Mouse (Mus musculus): ENCODE measurements around the gene Yipf3. TPM values are rescaled to one million over a fixed set of nuclear protein-coding genes. Genes with fewer than 3 reads are reported as not detected.

Yipf3 gene
- polyA plus RNA-seq, 1 experiment from 2014 or later, result 58.9 TPM

GRCm38 (mm10) chr17:46275034-46275433, 27.2 kb downstream of the Yipf3 start:
- Histone ChIP-seq H3K4me1 (no peaks in the 10 kb centered on the region), H3K36me3 (replicated peaks) (peaks cover 66% of the 10 kb centered on the region), H3K27ac (no peak overlapping the region), H3K9ac (no peak overlapping the region), H3K4me2 (no peak overlapping the region), H3K27me3 (no peaks in the 10 kb centered on the region), H3K4me3 (replicated peaks) (no peak overlapping the region), H3K9me3 (no peaks in the 10 kb centered on the region)
- ATAC-seq (ENCODE audit: low FRiP score), result no peak
- WGBS, result 82% methylated on average over 6 of the region's 6 CpGs

DNA sequence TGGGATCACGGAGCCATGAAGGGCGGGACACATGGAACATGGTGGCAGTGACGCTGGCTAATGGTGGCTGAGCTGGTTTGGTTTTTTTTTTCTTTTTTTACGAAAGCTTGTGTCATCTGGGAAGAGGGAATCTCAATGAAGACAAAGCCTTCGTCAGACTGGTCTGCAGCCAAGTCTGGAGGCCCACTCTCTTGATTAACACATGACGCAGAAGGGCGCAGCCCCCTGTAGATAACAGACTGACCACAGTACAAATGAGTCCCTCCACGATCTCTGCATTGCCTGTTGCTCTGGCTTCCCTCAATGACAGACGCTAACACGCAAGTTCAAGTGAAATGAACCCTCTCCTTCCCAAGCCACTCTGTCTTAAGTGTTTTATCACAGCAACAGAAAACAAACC, 27.6 kb downstream of the Yipf3 start:
- H3K36me3 ChIP-seq (replicated peaks), result peaks cover 65% of the 10 kb centered on the region

DNA sequence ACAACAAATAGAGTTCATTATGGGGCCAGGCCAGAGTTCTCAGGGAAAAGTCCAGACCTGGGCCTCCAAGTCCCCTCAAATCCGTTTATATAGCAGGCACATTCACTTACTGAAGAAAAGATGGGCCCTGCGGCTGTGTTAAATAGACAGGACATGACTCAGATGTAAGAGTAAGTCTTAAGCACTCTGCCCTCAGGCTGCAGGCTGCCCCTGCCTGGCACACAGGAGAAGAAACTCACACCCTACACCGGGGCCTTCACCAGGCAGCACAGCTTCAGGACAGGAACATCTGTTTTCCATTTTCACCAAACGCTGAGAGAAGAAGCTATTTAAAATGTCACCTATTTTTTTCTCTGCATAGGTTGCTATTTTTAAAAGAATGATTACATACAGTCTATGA, 29.7 kb downstream of the Yipf3 start:
- H3K27me3 ChIP-seq, result no peaks in the 10 kb centered on the region
- no peak for ATAC-seq (ENCODE audit: low FRiP score)
- H3K4me1 ChIP-seq, result peaks cover 18% of the 10 kb centered on the region
- no peak overlapping the region for H3K9ac ChIP-seq
- no peaks in the 10 kb centered on the region for H3K9me3 ChIP-seq
- no peak overlapping the region for H3K4me2 ChIP-seq
- WGBS, result 80% methylated on average over 4 of the region's 4 CpGs
- H3K27ac ChIP-seq, result no peak overlapping the region
- H3K36me3 ChIP-seq (replicated peaks), result peaks cover 50% of the 10 kb centered on the region
- H3K4me3 ChIP-seq (replicated peaks), result no peak overlapping the region

More for the DNA sequence above, 27.6 kb downstream of the Yipf3 start:
- Histone ChIP-seq H3K27me3 (no peaks in the 10 kb centered on the region), H3K4me1 (no peaks in the 10 kb centered on the region), H3K9me3 (no peaks in the 10 kb centered on the region), H3K27ac (no peak overlapping the region), H3K4me2 (no peak overlapping the region), H3K9ac (no peak overlapping the region), H3K4me3 (replicated peaks) (no peak overlapping the region)
- no peak for ATAC-seq (ENCODE audit: low FRiP score)
- 94% methylated on average over 10 of the region's 10 CpGs for WGBS

DNA sequence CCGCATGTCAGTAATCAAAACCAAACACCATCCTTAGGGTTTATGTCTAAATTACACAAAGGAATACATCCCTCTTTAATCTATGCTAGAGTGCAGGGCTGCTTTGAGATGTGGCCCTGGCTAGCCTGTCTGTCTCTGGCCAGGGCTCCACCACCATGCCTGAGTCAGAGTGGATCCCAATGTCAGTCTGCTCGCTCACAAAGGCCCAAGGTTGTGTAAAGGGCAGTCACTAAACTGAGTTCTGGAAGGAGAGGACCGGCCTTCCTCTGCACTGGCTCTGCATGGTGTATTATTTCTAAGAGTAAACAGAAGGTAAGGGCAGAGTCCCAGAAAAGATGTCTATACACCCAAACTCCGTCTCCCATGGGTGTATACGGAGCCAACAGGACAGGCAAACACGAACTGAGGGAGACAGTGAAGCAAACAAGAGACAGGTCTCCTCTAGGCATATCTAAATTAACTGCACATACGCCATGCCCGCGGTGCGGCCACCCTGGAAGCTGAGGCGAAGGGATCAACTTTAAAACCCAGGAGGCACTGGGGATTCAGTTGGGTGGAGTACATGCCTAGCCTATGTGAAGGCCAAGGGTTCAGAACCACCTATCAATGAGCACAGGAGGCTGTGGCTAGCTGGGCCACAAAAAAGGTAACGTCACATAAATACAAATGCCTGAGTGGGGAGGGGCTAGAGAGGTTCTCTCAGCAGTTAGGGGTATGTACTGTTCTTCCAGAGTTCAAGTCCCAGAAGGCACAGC, 30.3 kb downstream of the Yipf3 start:
- Histone ChIP-seq H3K4me3 (replicated peaks) (no peak overlapping the region), H3K9ac (no peak overlapping the region), H3K36me3 (replicated peaks) (peaks cover 47% of the 10 kb centered on the region), H3K27ac (no peak overlapping the region), H3K27me3 (no peaks in the 10 kb centered on the region), H3K9me3 (no peaks in the 10 kb centered on the region), H3K4me1 (peaks cover 21% of the 10 kb centered on the region), H3K4me2 (no peak overlapping the region)
- WGBS, result 90% methylated on average over 12 of the region's 12 CpGs
- ATAC-seq (ENCODE audit: low FRiP score), result no peak

GRCm38 (mm10) chr17:46282483-46283123, 34.7 kb downstream of the Yipf3 start, which contains the start of gene Tjap1:
TSS of gene Tjap1 (minus strand) at chr17:46283026.
- peak; percentile 99 for ATAC-seq (ENCODE audit: low FRiP score)
- H3K27ac ChIP-seq, result peak within 1 kb of the TSS; percentile 74
- no peaks in the 10 kb centered on the region for H3K27me3 ChIP-seq
- peaks cover 24% of the 10 kb centered on the region for H3K4me1 ChIP-seq
- WGBS, result under 1% methylated on average over 37 of the region's 37 CpGs
- H3K4me2 ChIP-seq, result peak within 1 kb of the TSS; percentile 87
- peak within 1 kb of the TSS; percentile 82 for H3K9ac ChIP-seq
- H3K36me3 ChIP-seq (replicated peaks), result peaks cover 28% of the 10 kb centered on the region
- H3K4me3 ChIP-seq (replicated peaks), result peak within 1 kb of the TSS; percentile 72
- no peaks in the 10 kb centered on the region for H3K9me3 ChIP-seq

GRCm38 (mm10) chr17:46283140-46283539, 35.3 kb downstream of the Yipf3 start:
- WGBS, result 22% methylated on average over 9 of the region's 9 CpGs
- Histone ChIP-seq H3K4me3 (replicated peaks) (peak overlapping the region; percentile 72), H3K27ac (peak overlapping the region; percentile 74; the same call in 1 of the 2 replicates), H3K4me1 (peaks cover 28% of the 10 kb centered on the region), H3K9me3 (no peaks in the 10 kb centered on the region), H3K36me3 (replicated peaks) (peaks cover 24% of the 10 kb centered on the region), H3K9ac (peak overlapping the region; percentile 82), H3K4me2 (peak overlapping the region; percentile 87), H3K27me3 (no peaks in the 10 kb centered on the region)
- ATAC-seq (ENCODE audit: low FRiP score), result peak; percentile 63; the same call in 1 of the 2 replicates

DNA sequence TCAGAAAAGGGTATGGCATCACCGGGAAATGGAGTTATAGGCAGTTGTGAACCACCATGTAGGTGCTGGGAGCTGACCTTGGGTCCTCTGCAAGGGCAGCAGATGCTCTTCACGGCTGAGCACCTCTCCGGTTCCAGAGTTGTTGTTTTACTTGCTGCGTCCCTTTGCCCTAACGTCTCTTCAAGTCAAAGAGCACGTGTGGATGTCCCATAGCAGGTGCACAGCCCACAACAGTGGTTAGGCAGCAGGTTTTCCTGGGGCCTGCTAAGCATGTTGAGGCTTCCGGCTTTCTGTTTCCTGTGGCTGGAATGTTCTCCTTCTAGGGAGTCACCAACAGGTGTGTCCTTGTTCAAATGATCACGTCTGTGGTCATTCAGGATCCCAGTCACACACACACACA, 36.0 kb downstream of the Yipf3 start:
- H3K4me1 ChIP-seq, result peaks cover 28% of the 10 kb centered on the region
- no peak overlapping the region for H3K9ac ChIP-seq
- no peak overlapping the region for H3K4me2 ChIP-seq
- no peak overlapping the region for H3K27ac ChIP-seq
- H3K27me3 ChIP-seq, result no peaks in the 10 kb centered on the region
- H3K4me3 ChIP-seq (replicated peaks), result no peak overlapping the region
- ATAC-seq (ENCODE audit: low FRiP score), result no peak
- 92% methylated on average over 8 of the region's 8 CpGs for WGBS
- H3K9me3 ChIP-seq, result no peaks in the 10 kb centered on the region
- peaks cover 16% of the 10 kb centered on the region for H3K36me3 ChIP-seq (replicated peaks)

DNA sequence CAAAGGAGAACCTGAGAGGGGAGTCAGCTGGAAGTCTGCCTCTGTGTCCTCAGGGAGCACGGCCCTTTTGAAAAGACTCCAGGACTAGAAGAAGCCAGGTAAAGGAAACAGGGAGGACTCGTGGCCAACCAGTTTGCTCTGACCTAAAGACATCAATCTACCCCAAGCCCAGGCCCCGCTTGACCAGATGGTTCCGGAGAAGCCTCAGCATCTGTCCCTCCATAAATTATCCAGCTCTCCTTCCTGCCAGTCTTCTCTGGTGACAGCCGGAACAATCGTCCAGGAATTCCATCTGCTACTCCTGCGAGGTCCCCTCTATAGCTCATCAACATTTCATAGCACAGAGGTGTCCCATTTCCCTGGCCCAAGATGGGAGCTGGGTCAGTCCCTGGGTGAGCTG, 36.8 kb downstream of the Yipf3 start:
- Histone ChIP-seq H3K36me3 (replicated peaks) (peaks cover 10% of the 10 kb centered on the region; the same call in 1 of the 2 replicates), H3K27me3 (no peaks in the 10 kb centered on the region), H3K4me2 (no peak overlapping the region), H3K9me3 (no peaks in the 10 kb centered on the region), H3K27ac (no peak overlapping the region), H3K9ac (no peak overlapping the region), H3K4me3 (replicated peaks) (no peak overlapping the region), H3K4me1 (peaks cover 28% of the 10 kb centered on the region)
- ATAC-seq (ENCODE audit: low FRiP score), result no peak
- WGBS, result 67% methylated on average over 7 of the region's 7 CpGs

- Histone ChIP-seq H3K4me3 (replicated peaks) (no peak overlapping the region), H3K27me3 (no peaks in the 10 kb centered on the region), H3K9me3 (no peaks in the 10 kb centered on the region), H3K27ac (no peak overlapping the region), H3K36me3 (replicated peaks) (peaks cover 4% of the 10 kb centered on the region; the same call in 1 of the 2 replicates), H3K4me1 (peaks cover 28% of the 10 kb centered on the region), H3K9ac (no peak overlapping the region), H3K4me2 (no peak overlapping the region)
- WGBS, result 71% methylated on average over 6 of the region's 6 CpGs
- ATAC-seq (ENCODE audit: low FRiP score), result no peak
Observed at GRCm38 (mm10) chr17:46285407-46285806, 37.5 kb downstream of the Yipf3 start.

DNA sequence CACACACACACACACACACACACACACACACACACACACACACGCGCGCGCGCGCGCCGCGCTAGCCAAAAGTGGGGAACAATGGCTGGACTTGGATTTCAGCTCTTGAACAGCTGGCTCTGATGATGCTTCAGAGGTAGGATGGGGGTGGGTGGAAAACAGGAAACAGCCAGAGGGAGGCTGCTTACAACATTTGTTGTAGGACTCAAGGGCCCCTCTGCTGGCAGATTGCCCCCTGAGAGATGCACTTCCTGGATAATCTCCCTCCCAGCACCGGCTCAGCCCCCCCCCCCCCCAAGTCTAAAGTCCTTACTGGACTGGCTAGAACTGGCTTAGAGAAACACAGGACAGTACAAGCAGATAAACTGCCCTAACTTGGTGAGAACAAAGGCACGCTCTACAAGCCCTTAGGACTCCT, 39.8 kb downstream of the Yipf3 start:
- 63% methylated on average over 11 of the region's 11 CpGs for WGBS
- H3K27me3 ChIP-seq, result peaks cover 5% of the 10 kb centered on the region; the same call in 1 of the 2 replicates
- H3K9me3 ChIP-seq, result no peaks in the 10 kb centered on the region
- no peaks in the 10 kb centered on the region for H3K36me3 ChIP-seq (replicated peaks)
- H3K27ac ChIP-seq, result no peak overlapping the region
- H3K9ac ChIP-seq, result no peak overlapping the region
- H3K4me1 ChIP-seq, result peaks cover 10% of the 10 kb centered on the region
- ATAC-seq (ENCODE audit: low FRiP score), result no peak
- H3K4me3 ChIP-seq (replicated peaks), result no peak overlapping the region
- no peak overlapping the region for H3K4me2 ChIP-seq

- H3K9me3 ChIP-seq, result no peaks in the 10 kb centered on the region
- no peak overlapping the region for H3K27ac ChIP-seq
- no peak overlapping the region for H3K4me3 ChIP-seq (replicated peaks)
- H3K27me3 ChIP-seq, result peaks cover 78% of the 10 kb centered on the region
- 54% methylated on average over 6 of the region's 6 CpGs for WGBS
- ATAC-seq (ENCODE audit: low FRiP score), result no peak
- peak overlapping the region; percentile 100; the same call in 1 of the 2 replicates for H3K4me2 ChIP-seq
- no peaks in the 10 kb centered on the region for H3K36me3 ChIP-seq (replicated peaks)
- peaks cover 23% of the 10 kb centered on the region for H3K4me1 ChIP-seq
- H3K9ac ChIP-seq, result no peak overlapping the region
Observed at GRCm38 (mm10) chr17:46296601-46297000, 48.7 kb downstream of the Yipf3 start.

DNA sequence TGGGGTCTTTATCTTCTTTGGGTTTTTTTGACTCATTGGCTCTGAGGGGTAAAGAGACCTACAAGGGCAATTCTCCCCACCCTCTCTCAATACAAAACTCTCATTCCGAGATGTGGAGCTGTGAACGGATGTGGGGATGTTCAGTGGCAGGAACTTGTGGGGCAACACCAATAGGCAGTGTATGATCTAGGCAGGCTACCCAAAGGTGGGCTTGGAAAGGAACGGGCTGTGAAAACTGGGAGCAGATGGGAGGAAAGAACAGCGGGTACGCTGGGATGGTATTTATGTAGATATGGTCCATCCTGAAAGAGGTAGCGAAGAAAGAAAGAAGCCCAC, 49.1 kb downstream of the Yipf3 start:
- H3K4me2 ChIP-seq, result peak overlapping the region; percentile 100
- no peaks in the 10 kb centered on the region for H3K9me3 ChIP-seq
- H3K27ac ChIP-seq, result no peak overlapping the region
- peak overlapping the region; percentile 63 for H3K4me3 ChIP-seq (replicated peaks)
- 13% methylated on average over 6 of the region's 6 CpGs for WGBS
- H3K36me3 ChIP-seq (replicated peaks), result no peaks in the 10 kb centered on the region
- H3K9ac ChIP-seq, result peak overlapping the region; percentile 69
- peaks cover 23% of the 10 kb centered on the region for H3K4me1 ChIP-seq
- ATAC-seq (ENCODE audit: low FRiP score), result no peak
- H3K27me3 ChIP-seq, result peaks cover 78% of the 10 kb centered on the region
